ENCODE assay signal across 10 mouse cellular contexts in genomic region chr19:57005062-57005461, GRCm38 (mm10). TPM values are rescaled to one million over a fixed set of nuclear protein-coding genes. Genes with fewer than 3 reads are reported as not detected.
A peak's percentile ranks its signal among the peaks of the same experiment; 100 is the strongest.
DNase-seq lines count a peak whose midpoint lies in the region; ATAC-seq and TF ChIP-seq lines count a peak whose summit lies in the region.
"Had no signal": no experiment of that assay in that cellular context is flagged by ENCODE, and none has a peak within 500 bp of the region (broad histone marks: within the 10 kb centered on the region; RNA-seq: fewer than 3 reads in every experiment).

No protein-coding gene starts in this region.

- H3K36me3 ChIP-seq in liver, adult 2 months (ENCODE audit: control insufficient read depth, insufficient read depth, low read length) = no peaks in the 10 kb centered on the region
- no peaks in the 10 kb centered on the region for H3K36me3 ChIP-seq in liver, postnatal 0 days (replicated peaks; ENCODE audit: insufficient read depth, low read length)
- H3K36me3 ChIP-seq: hindbrain, embryonic 15.5 days had no signal

- H3K4me3 ChIP-seq in liver, adult 2 months (ENCODE audit: insufficient read depth, low read depth, low read length) = no peak overlapping the region
- H3K4me3 ChIP-seq in liver, postnatal 0 days (ENCODE audit: low read depth, low read length) = no peak overlapping the region
- H3K4me3 ChIP-seq: hindbrain, embryonic 15.5 days had no signal

- no peaks in the 10 kb centered on the region for H3K79me2 ChIP-seq in liver, adult 2 months (ENCODE audit: control insufficient read depth, insufficient read depth, low read length)

- TF ChIP-seq POLR2A in liver, adult 2 months (IDR thresholded peaks at IDR 0.05; ENCODE audit: extremely low read depth, insufficient read depth, low read length) = no peak

- no peaks in the 10 kb centered on the region; the same call in 1 of the 2 replicates for H3K4me1 ChIP-seq in liver, adult 2 months (ENCODE audit: control insufficient read depth, insufficient read depth, low read length)
- H3K4me1 ChIP-seq in liver, postnatal 0 days (ENCODE audit: insufficient read depth) = peaks cover 6% of the 10 kb centered on the region

- no peaks in the 10 kb centered on the region for H3K9me3 ChIP-seq in liver, postnatal 0 days (ENCODE audit: low read length)
- H3K9me3 ChIP-seq: hindbrain, embryonic 15.5 days had no signal

- no peak for ATAC-seq in liver, postnatal 0 days

- no peak for TF ChIP-seq CTCF in liver, adult 2 months (IDR thresholded peaks at IDR 0.05; ENCODE audit: low read depth, low read length)
- TF ChIP-seq CTCF in liver, postnatal 0 days (IDR thresholded peaks at IDR 0.05; ENCODE audit: low read depth) = no peak

- 79% methylated on average over 4 of the region's 4 CpGs for WGBS in liver, adult 2 months
- WGBS in liver, postnatal 0 days (ENCODE audit: insufficient replicate concordance) = 76% methylated on average over 4 of the region's 4 CpGs

- H3K4me2 ChIP-seq in liver, postnatal 0 days (ENCODE audit: low read depth, low read length) = no peak overlapping the region
- H3K4me2 ChIP-seq: hindbrain, embryonic 15.5 days had no signal

- TF ChIP-seq EP300 in liver, postnatal 0 days (IDR thresholded peaks at IDR 0.05; ENCODE audit: low read depth) = no peak

- peaks cover 7% of the 10 kb centered on the region for H3K27me3 ChIP-seq in liver, adult 2 months (ENCODE audit: control insufficient read depth, insufficient read depth, low read length)
- peaks cover 25% of the 10 kb centered on the region for H3K27me3 ChIP-seq in liver, postnatal 0 days (ENCODE audit: insufficient read depth, low read length)

- H3K27ac ChIP-seq in liver, adult 2 months (replicated peaks; ENCODE audit: insufficient read depth, low read depth, low read length) = no peak overlapping the region
- no peak overlapping the region for H3K27ac ChIP-seq in liver, postnatal 0 days (ENCODE audit: low read depth)
- H3K27ac ChIP-seq: hindbrain, embryonic 15.5 days; macrophage had no signal

- H3K9ac ChIP-seq in liver, adult 2 months (ENCODE audit: low read depth, low read length) = no peak overlapping the region
- H3K9ac ChIP-seq in liver, postnatal 0 days (replicated peaks) = no peak overlapping the region
- H3K9ac ChIP-seq: hindbrain, embryonic 15.5 days had no signal

- peak; percentile 19 for DNase-seq in liver, adult 2 months (ENCODE audit: extremely low read depth, low read depth, low spot score)
- no peak for DNase-seq in liver, postnatal 0 days
- peak; percentile 82 to 87 for DNase-seq in cerebellum, postnatal 10 days
- DNase-seq in heart, adult 8-10 months (ENCODE audit: low spot score) = peak; percentile 74
- peak; percentile 76 for DNase-seq in lung, postnatal 36 days
- DNase-seq in spleen, postnatal 10 days (ENCODE audit: low spot score in 2 of 2) = no peak
- DNase-seq in frontal cortex, postnatal 10 days (ENCODE audit: low spot score in 2 of 2) = no peak

RNA-seq across cellular contexts. Expression of gene Afap1l2, which starts 3.0 kb away (rescaled TPM):
- 0.55 and 1.2 TPM in 2 replicates for total RNA-seq in liver, adult 2 months (2014; rRNA removed)
- polyA plus RNA-seq in liver, adult 2 months (2012; rRNA removed) = 0.60 and 0.77 TPM in 2 replicates
- polyA plus RNA-seq in liver, postnatal 0 days (2015; fragmentation: Nextera tagmentation; extraction: Ambion mirVana) = 1.1 and 1.5 TPM in 2 replicates
- total RNA-seq in heart, adult 8-10 months (2022) = 1 to 10 TPM; 2.8 to 4.4 (median 3.5) TPM
- total RNA-seq: monocyte, adult 5-6 weeks had no signal
- polyA plus RNA-seq: macrophage had no signal

Comparison
In these comparisons a context has a peak if more than half of its experiments do, and no peak if none do; other contexts are left out.
1. DNase-seq: peak in liver, adult 2 months (single experiment), cerebellum, postnatal 10 days (2 of 2), heart, adult 8-10 months (single experiment) and lung, postnatal 36 days (single experiment); none in liver, postnatal 0 days (single experiment), spleen, postnatal 10 days (0 of 2) and frontal cortex, postnatal 10 days (0 of 2).